Mouse (Mus musculus) c-Kit-positive CD71-negative TER-119-negative erythroid progenitor cells, embryonic 14.5 days (primary cell): ENCODE results near the gene Olfr1393.
"Not testable (repeated sequence)": the region's sequence is repeated elsewhere in the genome, so short reads cannot be mapped to it uniquely, and the experiment has no call there.

Experiments
- DNase-seq: peaks from one replicate; pipeline ENCODE4 v3.0.0-alpha.2; 2013; ENCODE audit warnings: low read depth

The Olfr1393 gene

GRCm38 (mm10) chr11:49251380-49251761 is 26.7 kb upstream of the Olfr1393 start:
- DNase-seq = no peak

- no peak for DNase-seq
Measured at GRCm38 (mm10) chr11:49252048-49252447, 26.1 kb upstream of the Olfr1393 start.

- no peak for DNase-seq
Measured at GRCm38 (mm10) chr11:49253035-49253434, 25.1 kb upstream of the Olfr1393 start.

- no peak for DNase-seq
Measured at GRCm38 (mm10) chr11:49259296-49259695, 18.8 kb upstream of the Olfr1393 start.

GRCm38 (mm10) chr11:49259829-49260228 is 18.3 kb upstream of the Olfr1393 start:
- no peak for DNase-seq

GRCm38 (mm10) chr11:49260598-49261312 is 17.3 kb upstream of the Olfr1393 start:
- no peak for DNase-seq

- DNase-seq = no peak
Measured at GRCm38 (mm10) chr11:49261313-49261855, 16.7 kb upstream of the Olfr1393 start.

- DNase-seq = no peak
Measured at GRCm38 (mm10) chr11:49262286-49262685, 15.8 kb upstream of the Olfr1393 start.

GRCm38 (mm10) chr11:49263149-49263548 is 15.0 kb upstream of the Olfr1393 start:
- DNase-seq = no peak

GRCm38 (mm10) chr11:49264081-49264480 is 14.0 kb upstream of the Olfr1393 start:
- DNase-seq = no peak

GRCm38 (mm10) chr11:49264622-49265021 is 13.5 kb upstream of the Olfr1393 start:
- no peak for DNase-seq

GRCm38 (mm10) chr11:49265101-49265500 is 13.0 kb upstream of the Olfr1393 start:
- no peak for DNase-seq

- DNase-seq = no peak
Measured at GRCm38 (mm10) chr11:49266671-49267070, 11.4 kb upstream of the Olfr1393 start.

GRCm38 (mm10) chr11:49267316-49267715 is 10.8 kb upstream of the Olfr1393 start:
- DNase-seq = no peak

- DNase-seq = no peak
Measured at GRCm38 (mm10) chr11:49267970-49268579, 10.0 kb upstream of the Olfr1393 start.

GRCm38 (mm10) chr11:49269761-49270160 is 8.3 kb upstream of the Olfr1393 start:
- no peak for DNase-seq

GRCm38 (mm10) chr11:49270368-49270767 is 7.7 kb upstream of the Olfr1393 start:
- DNase-seq = no peak

GRCm38 (mm10) chr11:49271334-49271733 is 6.8 kb upstream of the Olfr1393 start:
- DNase-seq = no peak

- no peak for DNase-seq
Measured at GRCm38 (mm10) chr11:49273834-49274519, 4.1 kb upstream of the Olfr1393 start.

- DNase-seq = not testable (repeated sequence)
Measured at GRCm38 (mm10) chr11:49284982-49285381, 6.9 kb downstream of the Olfr1393 start, which contains the start of gene Olfr1392. Gene Olfr1392 (plus strand): TSS chr11:49285282.

- DNase-seq = no peak
Measured at GRCm38 (mm10) chr11:49287251-49287650, 9.1 kb downstream of the Olfr1393 start.

- no peak for DNase-seq
Measured at GRCm38 (mm10) chr11:49292777-49293176, 14.7 kb downstream of the Olfr1393 start.

- DNase-seq = no peak
Measured at GRCm38 (mm10) chr11:49304441-49304840, 26.3 kb downstream of the Olfr1393 start, which contains the start of gene Olfr10. Gene Olfr10 (plus strand): TSS chr11:49304741.
